ENCODE assay signal across 8 mouse cellular contexts in genomic region chr11:34833318-34834086, GRCm38 (mm10). TPM values are rescaled to one million over a fixed set of nuclear protein-coding genes. Genes with fewer than 3 reads are reported as not detected.
DNase-seq lines count a peak whose midpoint lies in the region; ATAC-seq lines count a peak whose summit lies in the region.

Spdl1 (minus strand) TSS chr11:34833641.

- WGBS in hindbrain, embryonic 11.5 days: under 1% methylated on average over 49 of the region's 49 CpGs

- peak within 1 kb of the TSS; percentile 69 for H3K4me2 ChIP-seq in hindbrain, embryonic 11.5 days (replicated peaks; ENCODE audit: low read depth, low read length)

- peak within 1 kb of the TSS; percentile 64 for H3K9ac ChIP-seq in hindbrain, embryonic 11.5 days (ENCODE audit: low read depth, low read length)

- ATAC-seq in frontal cortex, adult (ENCODE audit: low TSS enrichment): peak; percentile 99
- ATAC-seq in hindbrain, embryonic 11.5 days (ENCODE audit: low FRiP score): peak; percentile 95

- peak within 1 kb of the TSS; percentile 54 for H3K4me3 ChIP-seq in hindbrain, embryonic 11.5 days (ENCODE audit: low read depth, low read length)

- peak; percentile 100 for DNase-seq in MN1 (ENCODE audit: low spot score)
- peak; percentile 93 for DNase-seq in cerebellum, adult 9-10 months
- peak; percentile 97 for DNase-seq in hindbrain, embryonic 11.5 days (ENCODE audit: low spot score)
- peak; percentile 96 for DNase-seq in layer of hippocampus, postnatal 10 days (ENCODE audit: low spot score in 2 of 2)
- peak; percentile 98 for DNase-seq in lung, postnatal 10 days
- DNase-seq in ovary, postnatal 36 days (ENCODE audit: low spot score): peak; percentile 93
- DNase-seq in thymus, postnatal 25 days: peak; percentile 97

- H3K36me3 ChIP-seq in hindbrain, embryonic 11.5 days (ENCODE audit: control insufficient read depth, insufficient read depth, low read length): no peaks in the 10 kb centered on the region

- no peaks in the 10 kb centered on the region for H3K4me1 ChIP-seq in hindbrain, embryonic 11.5 days (replicated peaks; ENCODE audit: control insufficient read depth, insufficient read depth, low read length)

- H3K9me3 ChIP-seq in hindbrain, embryonic 11.5 days (ENCODE audit: control insufficient read depth, low read length): no peaks in the 10 kb centered on the region

- H3K27me3 ChIP-seq in hindbrain, embryonic 11.5 days (ENCODE audit: control insufficient read depth, insufficient read depth, low read length): no peaks in the 10 kb centered on the region

- H3K27ac ChIP-seq in hindbrain, embryonic 11.5 days (ENCODE audit: low read depth, low read length): no peak within 1 kb of the TSS

RNA-seq across cellular contexts. Expression of gene Spdl1, which starts in this region (rescaled TPM):
- polyA plus RNA-seq in hindbrain, embryonic 11.5 days (2014; fragmentation: Nextera tagmentation; extraction: Ambion mirVana): 27.7 and 28.5 TPM in 2 replicates
- 1 to 10 TPM; 1.0 TPM for total RNA-seq in layer of hippocampus, postnatal 10 days (2021)
